Mouse (Mus musculus) testis, adult 2 months (tissue): ENCODE data around the gene Lig3. TPM values are rescaled to one million over a fixed set of nuclear protein-coding genes. Genes with fewer than 3 reads are reported as not detected.
"Not testable (repeated sequence)": the region's sequence is repeated elsewhere in the genome, so short reads cannot be mapped to it uniquely, and the experiment has no call there.

Experiments
- H3K27ac ChIP-seq: fragments of 200-500 bp; 2 replicates; pipeline ENCODE4 v1.5.1; 2012; ENCODE audit warnings: low read depth, low read length; ENCODE audit not compliant: control insufficient read depth, insufficient read depth
- H3K27me3 ChIP-seq: fragments of 200-500 bp; 2 replicates; pipeline ENCODE4 v1.6.1; 2012; ENCODE audit warnings: mild to moderate bottlenecking, low read length, moderate library complexity; ENCODE audit not compliant: control insufficient read depth, insufficient read depth
- H3K36me3 ChIP-seq: fragments of 200-500 bp; 2 replicates; pipeline ENCODE4 v1.6.1; 2012; ENCODE audit warnings: mild to moderate bottlenecking, low read length; ENCODE audit not compliant: control insufficient read depth, insufficient read depth
- H3K4me1 ChIP-seq: fragments of 200-500 bp; 2 replicates; pipeline ENCODE4 v1.6.1; 2012; ENCODE audit warnings: low read length; ENCODE audit not compliant: control insufficient read depth, insufficient read depth
- H3K4me3 ChIP-seq: fragments of 200-500 bp; 2 replicates; pipeline ENCODE4 v1.5.1; 2012; ENCODE audit warnings: low read depth, mild to moderate bottlenecking, low read length, moderate library complexity, mixed read lengths; ENCODE audit not compliant: control insufficient read depth
- CTCF ChIP-seq: fragments of 200-500 bp; IDR thresholded peaks from 2 replicates; pipeline ENCODE4 v1.5.1; 2012; ENCODE audit warnings: low read depth, mild to moderate bottlenecking, inconsistent platforms, low read length, moderate library complexity; ENCODE audit not compliant: control insufficient read depth, insufficient read depth, insufficient replicate concordance
- POLR2A ChIP-seq: fragments of 200-500 bp; IDR thresholded peaks from 2 replicates; pipeline ENCODE4 v1.6.1; 2012; ENCODE audit warnings: low read depth, mild to moderate bottlenecking, inconsistent platforms, low read length, moderate library complexity; ENCODE audit not compliant: control insufficient read depth
- polyA plus RNA-seq: library from polyadenylated mRNA; depleted of rRNA; stranded (reverse); fragments of >200 nt; gene quantifications from 2 replicates; pipeline ENCODE4 v1.2.3, GENCODE M21; 2012

Gene Lig3
- polyA plus RNA-seq, 1 experiment: 107 TPM

GRCm38 (mm10) chr11:82833929-82834328, 53.0 kb downstream of the Lig3 start:
- no peaks in the 10 kb centered on the region for H3K4me1 ChIP-seq
- no peak overlapping the region for H3K27ac ChIP-seq
- H3K27me3 ChIP-seq: no peaks in the 10 kb centered on the region
- TF ChIP-seq POLR2A (no peak), CTCF (no peak)
- no peak overlapping the region for H3K4me3 ChIP-seq
- no peaks in the 10 kb centered on the region for H3K36me3 ChIP-seq

GRCm38 (mm10) chr11:82834359-82834758, 53.5 kb downstream of the Lig3 start:
- not testable (repeated sequence) for H3K36me3 ChIP-seq, H3K4me1 ChIP-seq, H3K27ac ChIP-seq, H3K4me3 ChIP-seq, H3K27me3 ChIP-seq

GRCm38 (mm10) chr11:82835616-82836432, 54.9 kb downstream of the Lig3 start:
- Histone ChIP-seq H3K4me1 (no peaks in the 10 kb centered on the region), H3K27me3 (no peaks in the 10 kb centered on the region), H3K36me3 (no peaks in the 10 kb centered on the region), H3K4me3 (no peak overlapping the region), H3K27ac (no peak overlapping the region)
- TF ChIP-seq POLR2A: no peak
- no peak for TF ChIP-seq CTCF

- Histone ChIP-seq H3K27ac (no peak overlapping the region), H3K4me1 (no peaks in the 10 kb centered on the region), H3K4me3 (no peak overlapping the region), H3K27me3 (no peaks in the 10 kb centered on the region), H3K36me3 (no peaks in the 10 kb centered on the region)
- no peak for TF ChIP-seq CTCF
- TF ChIP-seq POLR2A: no peak
These were observed 56.3 kb downstream of the Lig3 start for GRCm38 (mm10) chr11:82837192-82837591.

- H3K36me3 ChIP-seq: no peaks in the 10 kb centered on the region
- no peak overlapping the region for H3K4me3 ChIP-seq
- no peak for TF ChIP-seq CTCF
- TF ChIP-seq POLR2A: no peak
- H3K27ac ChIP-seq: no peak overlapping the region
- no peaks in the 10 kb centered on the region for H3K27me3 ChIP-seq
- no peaks in the 10 kb centered on the region for H3K4me1 ChIP-seq
These were observed 56.9 kb downstream of the Lig3 start for GRCm38 (mm10) chr11:82837848-82838247.

GRCm38 (mm10) chr11:82838511-82838910, 57.6 kb downstream of the Lig3 start:
- Histone ChIP-seq H3K36me3 (no peaks in the 10 kb centered on the region), H3K4me1 (no peaks in the 10 kb centered on the region), H3K27ac (no peak overlapping the region), H3K27me3 (no peaks in the 10 kb centered on the region), H3K4me3 (no peak overlapping the region)
- no peak for TF ChIP-seq POLR2A
- no peak for TF ChIP-seq CTCF

- Histone ChIP-seq H3K27ac (no peak overlapping the region), H3K4me1 (peaks cover 2% of the 10 kb centered on the region; the same call in 1 of the 2 replicates), H3K36me3 (no peaks in the 10 kb centered on the region), H3K4me3 (no peak overlapping the region), H3K27me3 (no peaks in the 10 kb centered on the region)
- TF ChIP-seq POLR2A: no peak
- TF ChIP-seq CTCF: no peak
These were observed 64.0 kb downstream of the Lig3 start for GRCm38 (mm10) chr11:82844771-82845414.
